In the genomic region with DNA sequence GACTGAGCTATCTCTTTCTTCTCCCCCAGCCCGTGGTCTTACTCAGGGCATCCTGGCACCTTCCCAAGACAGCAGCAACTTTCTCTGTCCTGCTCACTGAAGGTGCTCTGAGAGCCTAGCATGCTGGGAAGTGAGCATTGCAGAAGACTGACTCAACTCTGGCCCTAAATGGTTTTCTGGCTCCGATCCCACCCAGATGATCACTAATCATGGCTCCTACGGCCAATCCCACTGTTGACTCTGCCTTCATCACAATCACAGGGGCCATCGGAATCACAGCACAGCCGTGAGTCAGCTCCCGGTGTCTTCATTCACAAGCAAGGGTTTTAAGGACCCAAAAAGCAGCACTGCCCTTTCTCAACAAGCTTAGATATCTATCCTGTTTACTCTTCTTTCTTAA, we compare ENCODE assay signal across 11 mouse cellular contexts. TPM values are rescaled to one million over a fixed set of nuclear protein-coding genes. Genes with fewer than 3 reads are reported as not detected.
DNase-seq lines count a peak whose midpoint lies in the region; TF ChIP-seq lines count a peak whose summit lies in the region.
"Had no signal": no experiment of that assay in that cellular context is flagged by ENCODE, and none has a peak within 500 bp of the region (broad histone marks: within the 10 kb centered on the region; RNA-seq: fewer than 3 reads in every experiment).

No protein-coding gene starts in this region.

- no peak overlapping the region for H3K4me3 ChIP-seq in embryonic fibroblast, embryonic 13.5 days (ENCODE audit: insufficient read depth, low read length)
- no peak overlapping the region for H3K4me3 ChIP-seq in cerebellum, adult 2 months (replicated peaks; ENCODE audit: insufficient read depth, low read depth, low read length)
- H3K4me3 ChIP-seq: forebrain, embryonic 15.5 days had no signal

- no peaks in the 10 kb centered on the region for H3K27me3 ChIP-seq in cerebellum, adult 2 months (ENCODE audit: control insufficient read depth, insufficient read depth, low read length)
- H3K27me3 ChIP-seq: forebrain, embryonic 15.5 days had no signal

- intact Hi-C loops in heart, postnatal 14 days (cut with DNase I): no loop called here

- TF ChIP-seq POLR2A in embryonic fibroblast, embryonic 13.5 days (IDR thresholded peaks at IDR 0.05; ENCODE audit: low read depth, low read length): no peak
- TF ChIP-seq POLR2A in cerebellum, adult 2 months (IDR thresholded peaks at IDR 0.05; ENCODE audit: borderline replicate concordance, insufficient read depth, low read length): no peak

- WGBS in cerebellum, adult 2 months: 66% methylated on average over 6 of the region's 6 CpGs

- DNase-seq in heart, adult 11 months: peak; percentile 92
- DNase-seq in heart, postnatal 14 days: no peak
- peak; percentile 73 for DNase-seq in urinary bladder, postnatal 14 days (ENCODE audit: low spot score)
- no peak for DNase-seq in urinary bladder, adult 2 months (ENCODE audit: low spot score)
- no peak for DNase-seq in kidney, postnatal 10 days
- DNase-seq in spleen, postnatal 36 days (ENCODE audit: low spot score in 2 of 2): no peak
- DNase-seq in cerebellum, adult 2 months: no peak
- DNase-seq: thymus, adult 18-20 months had no signal

- no peak for TF ChIP-seq CTCF in embryonic fibroblast, embryonic 13.5 days (IDR thresholded peaks at IDR 0.05; ENCODE audit: borderline replicate concordance, insufficient read depth, low read length)
- no peak for TF ChIP-seq CTCF in cerebellum, adult 2 months (IDR thresholded peaks at IDR 0.05; ENCODE audit: borderline replicate concordance, insufficient read depth, low read depth, low read length)

- peaks cover 18% of the 10 kb centered on the region; the same call in 1 of the 2 replicates for H3K4me1 ChIP-seq in embryonic fibroblast, embryonic 13.5 days (ENCODE audit: control insufficient read depth, insufficient read depth, low read length)
- peaks cover 7% of the 10 kb centered on the region for H3K4me1 ChIP-seq in cerebellum, adult 2 months (ENCODE audit: control insufficient read depth, insufficient read depth, low read length)
- H3K4me1 ChIP-seq: forebrain, embryonic 15.5 days had no signal

- H3K27ac ChIP-seq in embryonic fibroblast, embryonic 13.5 days (ENCODE audit: insufficient read depth, low read length): peak overlapping the region; percentile 73
- no peak overlapping the region for H3K27ac ChIP-seq in cerebellum, adult 2 months (ENCODE audit: insufficient read depth, low read length)
- H3K27ac ChIP-seq: forebrain, embryonic 15.5 days had no signal

RNA-seq across cellular contexts. Expression of gene Magi1, which starts 58.6 kb away (rescaled TPM):
- 10 to 100 TPM; 19.1 to 19.5 TPM for total RNA-seq in heart, postnatal 14 days (2021)
- 9.6 and 14.1 TPM in 2 replicates for polyA plus RNA-seq in urinary bladder, adult 2 months (2012; rRNA removed)
- polyA plus RNA-seq in embryonic fibroblast, embryonic 13.5 days (2011; ENCODE audit: insufficient read length, low read depth, missing spikeins): 15.0 and 16.3 TPM in 2 replicates
- 36.5 and 39.5 TPM in 2 replicates for polyA plus RNA-seq in cerebellum, adult 2 months (2012; rRNA removed)
- total RNA-seq: neutrophil, adult 5-6 weeks had no signal

Comparison
In these comparisons a context has a peak if more than half of its experiments do, and no peak if none do; other contexts are left out.
1. DNase-seq: peak in heart, adult 11 months (single experiment) and urinary bladder, postnatal 14 days (single experiment); none in heart, postnatal 14 days (0 of 2), urinary bladder, adult 2 months (single experiment), kidney, postnatal 10 days (single experiment), spleen, postnatal 36 days (0 of 2) and cerebellum, adult 2 months (0 of 2).